Mouse (Mus musculus): Measurements from ENCODE around the gene Pds5a. TPM values are rescaled to one million over a fixed set of nuclear protein-coding genes. Genes with fewer than 3 reads are reported as not detected.
"Not testable (repeated sequence)": the region's sequence is repeated elsewhere in the genome, so short reads cannot be mapped to it uniquely, and the experiment has no call there.

Pds5a gene
- polyA plus RNA-seq, 1 experiment from 2014 or later, result 136 TPM

DNA sequence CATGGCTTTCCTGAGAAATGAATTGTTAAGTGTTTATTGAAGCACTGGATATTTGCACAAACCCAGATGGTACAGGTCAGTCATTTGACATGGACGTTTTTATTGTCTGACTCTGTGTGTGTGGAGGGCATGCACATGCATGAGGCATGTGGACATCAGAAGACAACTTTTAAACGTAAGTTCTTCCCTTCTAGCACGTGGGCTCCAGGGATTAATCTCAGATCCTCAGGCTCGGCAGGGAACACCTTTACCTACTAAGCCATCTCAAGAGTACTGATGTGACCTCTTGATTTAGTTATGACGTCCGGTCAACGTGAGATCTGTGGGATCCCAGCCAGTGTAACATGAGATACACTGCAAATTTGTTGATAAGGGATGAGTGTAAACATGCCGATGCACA is 12.2 kb upstream of the Pds5a start:
- 77% methylated on average over 8 of the region's 8 CpGs for WGBS
- H3K9me3 ChIP-seq, result no peaks in the 10 kb centered on the region
- H3K27me3 ChIP-seq, result no peaks in the 10 kb centered on the region
- H3K9ac ChIP-seq, result no peak overlapping the region
- H3K27ac ChIP-seq, result no peak overlapping the region
- H3K4me2 ChIP-seq, result no peak overlapping the region
- no peak overlapping the region for H3K4me3 ChIP-seq (replicated peaks)
- ATAC-seq (ENCODE audit: low FRiP score), result no peak
- H3K4me1 ChIP-seq, result no peaks in the 10 kb centered on the region; the same call in 1 of the 2 replicates
- no peaks in the 10 kb centered on the region for H3K36me3 ChIP-seq (replicated peaks)

DNA sequence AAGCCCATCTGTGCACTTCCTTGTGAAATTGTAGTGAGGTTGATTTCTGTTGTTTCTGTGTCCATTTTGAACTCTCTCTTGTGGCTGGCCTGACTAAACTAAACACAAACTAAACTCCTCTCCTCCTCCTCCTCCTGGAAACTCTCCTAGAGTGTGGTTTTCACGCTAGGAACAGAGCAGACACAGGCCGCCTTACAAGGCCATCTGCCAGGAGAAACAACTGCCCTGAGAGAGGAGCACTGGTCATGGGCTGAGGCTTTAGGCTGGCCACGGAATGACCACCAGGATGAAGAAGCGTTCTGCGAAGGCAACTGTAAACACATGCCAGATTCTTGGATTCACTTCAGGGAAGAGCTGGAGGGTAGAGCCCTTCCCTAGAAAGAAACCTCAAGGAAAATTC is 8.9 kb upstream of the Pds5a start:
- 86% methylated on average over 5 of the region's 5 CpGs for WGBS
- Histone ChIP-seq H3K4me3 (replicated peaks) (no peak overlapping the region), H3K9me3 (no peaks in the 10 kb centered on the region), H3K9ac (no peak overlapping the region), H3K4me2 (no peak overlapping the region), H3K27me3 (no peaks in the 10 kb centered on the region), H3K36me3 (replicated peaks) (no peaks in the 10 kb centered on the region), H3K27ac (no peak overlapping the region), H3K4me1 (no peaks in the 10 kb centered on the region)
- no peak for ATAC-seq (ENCODE audit: low FRiP score)

DNA sequence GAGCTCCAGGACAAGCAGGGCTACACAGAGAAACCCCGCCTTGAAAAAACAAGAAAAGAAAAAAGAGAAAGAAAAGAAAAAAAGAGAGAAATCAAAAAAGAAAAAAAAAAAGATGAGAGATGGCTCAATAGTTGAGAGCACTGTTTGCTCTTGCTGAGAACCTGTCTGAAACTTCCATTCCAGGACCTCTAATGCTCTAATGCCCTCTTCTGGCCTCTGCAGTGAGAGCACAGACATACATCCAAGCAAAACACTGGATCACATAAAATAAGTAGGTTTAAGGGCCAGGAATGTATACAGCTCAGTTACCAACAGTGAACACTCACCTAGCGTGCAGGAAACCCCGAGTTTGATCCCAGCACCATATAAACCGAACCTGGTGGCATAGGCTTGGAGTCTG is 8.1 kb upstream of the Pds5a start:
- Histone ChIP-seq H3K36me3 (replicated peaks) (no peaks in the 10 kb centered on the region), H3K27me3 (no peaks in the 10 kb centered on the region), H3K9ac (no peak overlapping the region), H3K27ac (no peak overlapping the region), H3K4me2 (no peak overlapping the region), H3K4me3 (replicated peaks) (no peak overlapping the region), H3K9me3 (no peaks in the 10 kb centered on the region), H3K4me1 (no peaks in the 10 kb centered on the region)
- WGBS, result 79% methylated on average over 4 of the region's 4 CpGs
- no peak for ATAC-seq (ENCODE audit: low FRiP score)

DNA sequence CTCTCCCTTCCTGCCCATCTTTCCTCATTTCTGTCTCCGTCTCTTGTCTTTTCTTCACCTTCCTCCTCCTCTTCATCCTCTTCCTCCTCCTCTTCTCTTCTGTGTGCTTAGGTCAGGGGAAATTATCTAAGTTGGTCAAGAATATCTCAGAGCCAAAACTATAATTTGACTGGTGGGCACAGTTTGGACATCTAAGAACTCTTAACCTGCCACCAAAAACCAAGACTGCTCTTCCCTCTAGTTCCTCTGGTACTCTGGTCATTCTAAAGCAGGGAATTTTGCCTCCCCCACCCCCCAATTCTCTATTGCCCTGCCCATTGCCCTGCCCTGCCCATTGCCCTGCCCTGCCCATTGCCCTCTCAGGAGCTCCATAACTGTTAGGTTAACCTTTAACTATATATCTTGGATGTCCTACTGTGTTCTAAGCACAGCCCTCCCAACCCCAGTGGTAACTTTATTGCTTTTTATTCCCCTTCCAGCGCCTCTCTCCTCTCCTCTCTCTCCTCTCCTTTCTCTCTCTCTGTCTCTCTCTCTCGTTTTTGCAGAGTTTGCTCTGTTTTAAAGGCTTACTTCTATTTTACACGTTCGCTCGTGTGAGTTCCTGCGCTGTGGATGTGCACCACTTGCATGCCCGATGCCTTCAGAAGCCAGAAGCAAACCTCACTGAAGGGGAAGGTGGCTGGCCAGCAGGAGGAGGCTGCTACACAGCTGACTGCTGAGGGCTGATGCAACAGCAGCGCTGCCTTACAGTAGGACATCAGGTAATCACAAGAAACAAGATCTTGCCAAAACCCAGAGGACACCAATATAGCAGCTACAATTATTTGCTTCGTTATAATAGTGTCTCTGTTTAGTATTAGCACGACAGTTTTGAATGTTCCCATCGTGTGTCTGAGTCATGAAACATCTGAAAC is 6.9 kb upstream of the Pds5a start:
- Histone ChIP-seq H3K27me3 (no peaks in the 10 kb centered on the region), H3K4me3 (replicated peaks) (no peak overlapping the region), H3K4me1 (no peaks in the 10 kb centered on the region), H3K9ac (no peak overlapping the region), H3K36me3 (replicated peaks) (no peaks in the 10 kb centered on the region), H3K4me2 (no peak overlapping the region), H3K27ac (no peak overlapping the region), H3K9me3 (no peaks in the 10 kb centered on the region)
- WGBS, result 78% methylated on average over 12 of the region's 12 CpGs
- no peak for ATAC-seq (ENCODE audit: low FRiP score)

- no peak overlapping the region for H3K4me2 ChIP-seq
- no peak overlapping the region for H3K9ac ChIP-seq
- ATAC-seq (ENCODE audit: low FRiP score), result no peak
- WGBS, result 74% methylated on average over 9 of the region's 9 CpGs
- no peaks in the 10 kb centered on the region for H3K9me3 ChIP-seq
- H3K27ac ChIP-seq, result no peak overlapping the region
- no peaks in the 10 kb centered on the region for H3K4me1 ChIP-seq
- H3K4me3 ChIP-seq (replicated peaks), result no peak overlapping the region
- no peaks in the 10 kb centered on the region for H3K27me3 ChIP-seq
- H3K36me3 ChIP-seq (replicated peaks), result no peaks in the 10 kb centered on the region
Observed at GRCm38 (mm10) chr5:65703261-65703660, 5.2 kb upstream of the Pds5a start.

- WGBS, result 75% methylated on average over 5 of the region's 5 CpGs
- Histone ChIP-seq H3K27me3 (no peaks in the 10 kb centered on the region), H3K9ac (no peak overlapping the region), H3K9me3 (no peaks in the 10 kb centered on the region), H3K27ac (no peak overlapping the region), H3K4me3 (replicated peaks) (no peak overlapping the region), H3K36me3 (replicated peaks) (0 out of 2 replicates have a peak, but pooled peaks cover 4% of the 10 kb centered on the region), H3K4me2 (no peak overlapping the region), H3K4me1 (peaks cover 14% of the 10 kb centered on the region)
- ATAC-seq (ENCODE audit: low FRiP score), result no peak
Observed at GRCm38 (mm10) chr5:65700102-65700501, 2.0 kb upstream of the Pds5a start.

DNA sequence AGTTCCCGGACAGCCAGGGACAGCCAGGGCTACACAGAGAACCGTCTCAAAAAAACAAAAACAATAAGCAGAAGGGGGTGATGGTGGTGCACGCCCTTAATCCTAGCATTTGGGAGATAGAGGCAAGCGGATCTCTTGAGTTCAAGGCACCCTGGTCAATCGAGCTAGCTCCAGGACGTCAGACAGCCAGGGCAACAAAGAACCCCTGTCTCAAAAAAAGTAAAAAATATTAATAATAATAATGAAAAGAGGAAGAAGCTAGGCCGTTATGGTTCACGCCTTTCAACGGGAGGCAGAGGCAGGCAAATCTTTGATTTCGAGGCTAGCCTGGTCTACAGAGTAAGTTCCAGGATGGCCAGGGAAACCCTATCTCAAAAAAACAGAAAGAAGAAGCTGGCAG is 1.1 kb upstream of the Pds5a start:
- no peak overlapping the region for H3K9ac ChIP-seq
- no peak for ATAC-seq (ENCODE audit: low FRiP score)
- peak overlapping the region; percentile 74 for H3K4me2 ChIP-seq
- peak overlapping the region; percentile 98; the same call in 1 of the 2 replicates for H3K27ac ChIP-seq
- peaks cover 20% of the 10 kb centered on the region for H3K4me1 ChIP-seq
- 0 out of 2 replicates have a peak, but pooled peaks cover 8% of the 10 kb centered on the region for H3K36me3 ChIP-seq (replicated peaks)
- peak overlapping the region; percentile 97; the same call in 1 of the 2 replicates for H3K4me3 ChIP-seq (replicated peaks)
- H3K9me3 ChIP-seq, result no peaks in the 10 kb centered on the region
- WGBS, result 65% methylated on average over 10 of the region's 10 CpGs
- H3K27me3 ChIP-seq, result no peaks in the 10 kb centered on the region

- H3K27me3 ChIP-seq, result no peaks in the 10 kb centered on the region
- peak overlapping the region; percentile 97 for H3K9ac ChIP-seq
- peaks cover 20% of the 10 kb centered on the region for H3K4me1 ChIP-seq
- peak overlapping the region; percentile 97 for H3K4me3 ChIP-seq (replicated peaks)
- 16% methylated on average over 6 of the region's 6 CpGs for WGBS
- peak overlapping the region; percentile 74 for H3K4me2 ChIP-seq
- H3K27ac ChIP-seq, result peak overlapping the region; percentile 98
- H3K36me3 ChIP-seq (replicated peaks), result peaks cover 11% of the 10 kb centered on the region; the same call in 1 of the 2 replicates
- no peaks in the 10 kb centered on the region for H3K9me3 ChIP-seq
- ATAC-seq (ENCODE audit: low FRiP score), result no peak
Observed at GRCm38 (mm10) chr5:65698759-65699136, 675 bp upstream of the Pds5a start.

GRCm38 (mm10) chr5:65697486-65697835 is 612 bp downstream of the Pds5a start:
- ATAC-seq (ENCODE audit: low FRiP score), result peak; percentile 67; the same call in 1 of the 2 replicates

GRCm38 (mm10) chr5:65696821-65697485 is 1.1 kb downstream of the Pds5a start:
- WGBS, result under 1% methylated on average over 48 of the region's 58 CpGs
- H3K4me2 ChIP-seq, result peak overlapping the region; percentile 74

More at GRCm38 (mm10) chr5:65697486-65697835, 612 bp downstream of the Pds5a start:
- H3K4me1 ChIP-seq, result peaks cover 20% of the 10 kb centered on the region
- under 1% methylated on average over 48 of the region's 49 CpGs for WGBS
- no peaks in the 10 kb centered on the region for H3K9me3 ChIP-seq
- H3K27me3 ChIP-seq, result no peaks in the 10 kb centered on the region
- H3K4me2 ChIP-seq, result peak overlapping the region; percentile 74
- peak overlapping the region; percentile 97 for H3K9ac ChIP-seq
- H3K4me3 ChIP-seq (replicated peaks), result peak overlapping the region; percentile 97
- peak overlapping the region; percentile 98 for H3K27ac ChIP-seq
- peaks cover 16% of the 10 kb centered on the region for H3K36me3 ChIP-seq (replicated peaks)

GRCm38 (mm10) chr5:65694076-65694475 is 4.0 kb downstream of the Pds5a start:
- H3K4me2 ChIP-seq; H3K27me3 ChIP-seq; ATAC-seq (ENCODE audit: low FRiP score); H3K9me3 ChIP-seq; H3K9ac ChIP-seq; H3K4me3 ChIP-seq (replicated peaks); H3K27ac ChIP-seq: not testable (repeated sequence)
- Histone ChIP-seq H3K36me3 (replicated peaks) (peaks cover 24% of the 10 kb centered on the region), H3K4me1 (peaks cover 20% of the 10 kb centered on the region)
- 90% methylated on average over 3 of the region's 3 CpGs for WGBS

More at GRCm38 (mm10) chr5:65696821-65697485, 1.1 kb downstream of the Pds5a start:
- Histone ChIP-seq H3K27me3 (no peaks in the 10 kb centered on the region), H3K9me3 (no peaks in the 10 kb centered on the region), H3K27ac (peak overlapping the region; percentile 98), H3K4me3 (replicated peaks) (peak overlapping the region; percentile 97), H3K9ac (peak overlapping the region; percentile 97), H3K36me3 (replicated peaks) (peaks cover 21% of the 10 kb centered on the region), H3K4me1 (peaks cover 20% of the 10 kb centered on the region)
- ATAC-seq (ENCODE audit: low FRiP score), result peak; percentile 51

DNA sequence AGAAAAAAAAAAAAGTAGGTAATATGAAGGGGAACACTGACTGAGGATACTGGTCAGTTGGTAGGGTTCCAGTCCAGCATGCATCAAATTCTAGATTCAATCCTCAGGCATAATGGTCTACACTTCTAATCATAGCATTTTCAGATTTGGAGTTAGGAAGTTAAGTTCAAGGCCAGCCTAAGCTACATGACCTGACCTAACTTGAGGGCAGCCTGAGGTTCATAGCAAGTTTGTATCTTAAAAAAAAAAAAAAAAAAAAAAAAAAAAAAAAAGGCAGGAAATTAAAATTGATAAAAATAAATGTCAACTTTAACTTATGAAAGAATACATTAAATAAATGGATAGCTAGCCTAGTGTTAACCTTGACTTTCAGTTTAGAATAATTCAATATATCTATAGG is 5.1 kb downstream of the Pds5a start:
- Histone ChIP-seq H3K27ac (no peak overlapping the region), H3K36me3 (replicated peaks) (peaks cover 26% of the 10 kb centered on the region), H3K4me1 (peaks cover 20% of the 10 kb centered on the region), H3K4me3 (replicated peaks) (no peak overlapping the region), H3K27me3 (no peaks in the 10 kb centered on the region), H3K4me2 (no peak overlapping the region), H3K9ac (no peak overlapping the region), H3K9me3 (no peaks in the 10 kb centered on the region)
- no peak for ATAC-seq (ENCODE audit: low FRiP score)
